Mouse (Mus musculus): ENCODE results near the gene Smim27. TPM values are rescaled to one million over a fixed set of nuclear protein-coding genes. Genes with fewer than 3 reads are reported as not detected.

Smim27 gene
- polyA plus RNA-seq, 2 experiments, result 3.2 to 20.6 TPM

- no peak overlapping the region for H3K9ac ChIP-seq (replicated peaks)
- no peaks in the 10 kb centered on the region for H3K36me3 ChIP-seq (replicated peaks; ENCODE audit: control insufficient read depth, insufficient read depth, low read depth)
- no peak overlapping the region for H3K27ac ChIP-seq
- no peak for ATAC-seq (ENCODE audit: insufficient read depth)
- no peak for DNase-seq (ENCODE audit: low read depth in 3 of 3, low spot score in 3 of 3)
- no peak for TF ChIP-seq CTCF (IDR thresholded peaks at IDR 0.05; ENCODE audit: low read depth)
- no peak for TF ChIP-seq EP300 (IDR thresholded peaks at IDR 0.05; ENCODE audit: low read depth)
- H3K4me2 ChIP-seq (ENCODE audit: low read depth), result no peak overlapping the region
- no peaks in the 10 kb centered on the region for H3K9me3 ChIP-seq (ENCODE audit: control insufficient read depth, low read length)
- H3K4me1 ChIP-seq (replicated peaks; ENCODE audit: control insufficient read depth in 2 of 2, insufficient read depth in 2 of 2, low read length in 1 of 2), result peaks cover 0 to 1% of the 10 kb centered on the region in 2 experiments; a peak in 1 of 4 replicates
- H3K4me3 ChIP-seq (ENCODE audit: insufficient read depth in 1 of 2, low read depth in 2 of 2, low read length in 2 of 2), result no peak overlapping the region
- WGBS (ENCODE audit: insufficient replicate concordance), result 68% methylated on average over 6 of the region's 6 CpGs
- no peaks in the 10 kb centered on the region for H3K27me3 ChIP-seq (ENCODE audit: control insufficient read depth, insufficient read depth, low read length)
Observed at GRCm38 (mm10) chr4:40234256-40234655, 35.1 kb upstream of the Smim27 start.

- H3K4me1 ChIP-seq (replicated peaks; ENCODE audit: control insufficient read depth in 2 of 2, insufficient read depth in 2 of 2, low read length in 1 of 2), result peaks cover 0 to 4% of the 10 kb centered on the region in 2 experiments; a peak in 1 of 4 replicates
- TF ChIP-seq CTCF (IDR thresholded peaks at IDR 0.05; ENCODE audit: low read depth) (no peak), EP300 (IDR thresholded peaks at IDR 0.05; ENCODE audit: low read depth) (no peak)
- WGBS (ENCODE audit: insufficient replicate concordance), result 62% methylated on average over 4 of the region's 4 CpGs
- no peak overlapping the region for H3K4me2 ChIP-seq (ENCODE audit: low read depth)
- no peaks in the 10 kb centered on the region for H3K27me3 ChIP-seq (ENCODE audit: control insufficient read depth, insufficient read depth, low read length)
- no peaks in the 10 kb centered on the region for H3K9me3 ChIP-seq (ENCODE audit: control insufficient read depth, low read length)
- no peak overlapping the region for H3K27ac ChIP-seq
- no peak for DNase-seq (ENCODE audit: low read depth in 3 of 3, low spot score in 3 of 3)
- no peaks in the 10 kb centered on the region for H3K36me3 ChIP-seq (replicated peaks; ENCODE audit: control insufficient read depth, insufficient read depth, low read depth)
- ATAC-seq (ENCODE audit: insufficient read depth), result no peak
- H3K4me3 ChIP-seq (ENCODE audit: insufficient read depth in 1 of 2, low read depth in 2 of 2, low read length in 2 of 2), result no peak overlapping the region
- no peak overlapping the region for H3K9ac ChIP-seq (replicated peaks)
Observed at GRCm38 (mm10) chr4:40236829-40237228, 32.5 kb upstream of the Smim27 start.

GRCm38 (mm10) chr4:40238483-40239408, 30.6 kb upstream of the Smim27 start:
- TF ChIP-seq EP300 (IDR thresholded peaks at IDR 0.05; ENCODE audit: low read depth), result no peak
- no peak for TF ChIP-seq CTCF (IDR thresholded peaks at IDR 0.05; ENCODE audit: low read depth)
- H3K9ac ChIP-seq (replicated peaks), result peak overlapping the region; percentile 37
- H3K27ac ChIP-seq, result no peak overlapping the region
- ATAC-seq (ENCODE audit: insufficient read depth) (0 out of 2 replicates have a peak, but pooled peaks have one; percentile 41), DNase-seq (ENCODE audit: low read depth in 3 of 3, low spot score in 3 of 3) (no peak)
- 3% methylated on average over 17 of the region's 17 CpGs for WGBS (ENCODE audit: insufficient replicate concordance)
- peaks cover 0 to 4% of the 10 kb centered on the region in 2 experiments; a peak in 1 of 4 replicates for H3K4me1 ChIP-seq (replicated peaks; ENCODE audit: control insufficient read depth in 2 of 2, insufficient read depth in 2 of 2, low read length in 1 of 2)
- H3K9me3 ChIP-seq (ENCODE audit: control insufficient read depth, low read length), result no peaks in the 10 kb centered on the region
- H3K27me3 ChIP-seq (ENCODE audit: control insufficient read depth, insufficient read depth, low read length), result no peaks in the 10 kb centered on the region
- peak overlapping the region; percentile 77 for H3K4me2 ChIP-seq (ENCODE audit: low read depth)
- peak overlapping the region; percentile 63 to 76 for H3K4me3 ChIP-seq (ENCODE audit: insufficient read depth in 1 of 2, low read depth in 2 of 2, low read length in 2 of 2)
- H3K36me3 ChIP-seq (replicated peaks; ENCODE audit: control insufficient read depth, insufficient read depth, low read depth), result no peaks in the 10 kb centered on the region

- Histone ChIP-seq H3K9me3 (ENCODE audit: control insufficient read depth, low read length) (no peaks in the 10 kb centered on the region), H3K27me3 (ENCODE audit: control insufficient read depth, insufficient read depth, low read length) (no peaks in the 10 kb centered on the region), H3K4me2 (ENCODE audit: low read depth) (peak within 1 kb of the TSS; percentile 77), H3K36me3 (replicated peaks; ENCODE audit: control insufficient read depth, insufficient read depth, low read depth) (no peaks in the 10 kb centered on the region), H3K9ac (replicated peaks) (peak within 1 kb of the TSS; percentile 39), H3K4me1 (replicated peaks; ENCODE audit: control insufficient read depth in 2 of 2, insufficient read depth in 2 of 2, low read length in 1 of 2) (peaks cover 0 to 4% of the 10 kb centered on the region in 2 experiments; a peak in 1 of 4 replicates), H3K27ac (no peak within 1 kb of the TSS), H3K4me3 (ENCODE audit: insufficient read depth in 1 of 2, low read depth in 2 of 2, low read length in 2 of 2) (peak within 1 kb of the TSS; percentile 63 to 76)
- no peak for TF ChIP-seq EP300 (IDR thresholded peaks at IDR 0.05; ENCODE audit: low read depth)
- no peak for DNase-seq (ENCODE audit: low read depth in 3 of 3, low spot score in 3 of 3)
- peak; percentile 47; the same call in 1 of the 2 replicates for ATAC-seq (ENCODE audit: insufficient read depth)
- 2% methylated on average over 35 of the region's 35 CpGs for WGBS (ENCODE audit: insufficient replicate concordance)
Observed at GRCm38 (mm10) chr4:40239409-40240271, 29.7 kb upstream of the Smim27 start, which contains the start of gene Ddx58. Ddx58 (minus strand) TSS chr4:40239828.

All from liver, embryonic 14.5 days (tissue).